Mouse (Mus musculus): ENCODE data around the gene Nkx2-2. TPM values are rescaled to one million over a fixed set of nuclear protein-coding genes. Genes with fewer than 3 reads are reported as not detected.

Gene Nkx2-2
- polyA plus RNA-seq, 1 experiment from 2014 or later = 1.2 TPM

DNA sequence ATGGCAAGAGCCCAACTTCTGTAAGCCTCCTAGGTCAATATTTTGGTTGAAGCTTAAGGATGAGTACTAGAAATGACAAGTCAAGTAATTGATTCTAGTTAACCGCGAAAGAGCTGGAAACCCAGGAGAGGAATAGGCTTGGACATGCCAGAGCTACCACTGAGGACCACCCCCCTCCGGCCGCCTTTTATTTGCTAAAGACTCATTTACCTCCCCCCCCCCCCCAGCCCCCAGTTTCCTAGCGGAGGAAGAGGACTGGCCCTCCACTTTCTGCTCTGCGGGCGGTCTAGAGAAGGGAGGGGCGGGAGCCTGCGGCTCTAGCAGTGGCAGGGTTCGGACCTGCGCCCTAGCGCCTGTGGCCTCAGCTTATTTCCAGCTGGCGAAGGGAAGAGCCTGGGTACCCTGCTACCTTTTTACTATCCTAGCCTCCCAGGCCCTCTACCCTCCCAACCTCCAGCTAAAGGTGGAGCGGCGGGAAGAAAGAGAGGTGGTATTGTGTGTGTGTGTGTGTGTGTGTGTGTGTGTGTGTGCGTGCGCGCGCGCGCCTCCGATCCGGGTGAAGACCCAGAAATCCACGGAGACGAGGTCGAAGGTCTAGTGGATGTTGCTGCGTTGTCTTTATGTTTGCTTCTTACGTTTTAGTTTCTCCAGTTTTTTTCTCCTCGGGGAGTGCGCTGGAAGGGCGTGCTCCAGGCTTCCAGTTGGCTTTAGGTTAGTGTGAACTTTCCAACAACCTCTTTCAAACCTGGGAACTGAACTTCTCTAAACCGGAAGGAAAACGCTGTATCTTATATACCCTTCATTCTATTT lies 6.8 kb downstream of the Nkx2-2 start:
- Histone ChIP-seq H3K4me3 (peak overlapping the region; percentile 31), H3K27ac (replicated peaks) (no peak overlapping the region), H3K27me3 (replicated peaks; ENCODE audit: low read depth, poor library complexity, severe bottlenecking) (peaks cover 100% of the 10 kb centered on the region), H3K9me3 (no peaks in the 10 kb centered on the region), H3K4me1 (peaks cover 29% of the 10 kb centered on the region), H3K36me3 (replicated peaks) (no peaks in the 10 kb centered on the region)
- DNase-seq (ENCODE audit: low spot score) = peak; percentile 60
- under 1% methylated on average over 33 of the region's 33 CpGs for WGBS

DNA sequence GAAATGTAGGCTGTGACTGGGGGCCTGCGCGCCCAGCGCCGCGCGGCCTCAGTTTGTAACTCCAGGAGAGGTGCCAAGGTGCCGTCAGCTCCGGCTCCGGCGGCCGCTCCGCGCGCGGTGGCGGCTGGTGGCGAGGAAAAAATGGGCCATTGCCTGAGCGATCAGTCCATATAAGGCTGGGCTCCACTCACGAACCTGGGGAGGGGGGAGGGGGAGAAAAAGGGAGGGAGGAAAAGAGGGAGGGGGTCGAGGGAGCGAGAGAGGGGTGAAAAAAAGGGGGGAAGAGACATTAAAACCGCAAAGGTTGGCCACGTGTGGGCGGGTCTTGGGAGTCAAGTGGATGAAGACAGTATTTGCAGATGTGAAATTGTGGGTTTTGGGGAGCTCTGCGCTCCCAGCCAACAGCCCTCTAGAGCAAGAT lies 7.8 kb downstream of the Nkx2-2 start:
- H3K4me1 ChIP-seq = peaks cover 30% of the 10 kb centered on the region
- peak; percentile 54 for DNase-seq (ENCODE audit: low spot score)
- WGBS = under 1% methylated on average over 24 of the region's 25 CpGs
- no peaks in the 10 kb centered on the region for H3K9me3 ChIP-seq
- peak overlapping the region; percentile 48 for H3K4me3 ChIP-seq
- H3K27ac ChIP-seq (replicated peaks) = no peak overlapping the region
- no peaks in the 10 kb centered on the region for H3K36me3 ChIP-seq (replicated peaks)
- H3K27me3 ChIP-seq (replicated peaks; ENCODE audit: low read depth, poor library complexity, severe bottlenecking) = peaks cover 100% of the 10 kb centered on the region

DNA sequence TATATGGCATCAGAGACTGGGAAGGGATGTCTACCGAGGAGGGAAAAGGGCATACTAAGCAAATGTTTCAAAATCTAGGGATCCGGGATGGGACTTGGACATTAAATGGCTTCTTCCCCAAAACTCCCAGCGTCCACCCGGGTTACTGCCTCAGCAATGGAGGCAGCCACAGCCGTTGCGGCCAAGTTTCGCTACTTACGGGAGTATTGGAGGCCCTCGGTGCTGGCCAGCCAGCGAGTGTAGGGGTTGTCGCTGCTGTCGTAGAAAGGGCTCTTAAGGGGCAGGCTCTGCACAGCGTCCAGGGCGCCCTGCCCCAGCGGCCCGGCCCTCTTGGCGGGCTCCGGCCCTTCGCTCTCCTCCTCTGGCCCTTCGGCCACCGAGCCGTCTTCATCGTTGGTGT lies 8.5 kb downstream of the Nkx2-2 start:
- Histone ChIP-seq H3K9me3 (no peaks in the 10 kb centered on the region), H3K4me3 (peak overlapping the region; percentile 48), H3K4me1 (peaks cover 37% of the 10 kb centered on the region), H3K27me3 (replicated peaks; ENCODE audit: low read depth, poor library complexity, severe bottlenecking) (peaks cover 100% of the 10 kb centered on the region), H3K27ac (replicated peaks) (peak overlapping the region; percentile 54), H3K36me3 (replicated peaks) (no peaks in the 10 kb centered on the region)
- WGBS = under 1% methylated on average over 23 of the region's 23 CpGs
- peak; percentile 64 for DNase-seq (ENCODE audit: low spot score)

DNA sequence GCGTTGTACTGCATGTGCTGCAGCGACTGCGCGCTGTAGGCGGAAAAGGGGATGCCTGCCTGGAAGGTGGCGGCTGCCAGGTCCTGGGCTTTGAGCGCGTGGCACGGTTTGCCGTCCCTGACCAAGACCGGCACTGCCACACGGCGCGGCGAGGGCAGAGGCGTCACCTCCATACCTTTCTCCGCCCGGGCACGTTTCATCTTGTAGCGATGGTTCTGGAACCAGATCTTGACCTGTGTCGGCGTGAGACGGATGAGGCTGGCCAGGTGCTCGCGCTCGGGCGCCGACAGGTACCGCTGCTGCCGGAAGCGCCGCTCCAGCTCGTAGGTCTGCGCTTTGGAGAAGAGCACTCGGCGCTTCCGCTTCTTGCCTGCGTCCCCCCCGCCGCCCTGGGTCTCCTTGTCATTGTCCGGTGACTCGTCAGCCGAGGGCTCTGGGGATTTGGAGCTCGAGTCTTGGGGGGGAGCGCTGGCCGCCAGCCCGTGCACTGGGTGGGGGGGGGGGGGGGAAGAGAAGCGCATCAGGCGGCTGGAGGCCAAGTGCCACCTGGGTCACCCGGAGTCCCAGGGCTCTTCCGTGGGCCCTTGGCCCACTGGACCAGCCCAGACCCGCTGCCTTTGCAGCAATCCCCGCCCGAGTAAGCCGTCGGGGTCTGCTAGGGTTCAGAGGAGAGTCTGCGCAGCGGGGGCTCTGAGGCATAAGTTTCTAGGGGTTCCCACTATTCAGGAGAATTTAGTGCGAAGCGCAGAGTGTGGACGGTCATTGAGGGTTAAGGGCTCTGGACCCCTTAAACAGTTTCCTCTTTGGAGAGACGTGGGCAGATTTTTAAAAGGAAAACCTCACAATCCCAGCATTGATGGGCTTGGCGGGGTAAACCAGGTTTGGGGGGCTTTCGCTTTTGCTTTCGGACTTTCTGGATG lies 9.7 kb downstream of the Nkx2-2 start:
- Histone ChIP-seq H3K4me1 (peaks cover 33% of the 10 kb centered on the region), H3K27me3 (replicated peaks; ENCODE audit: low read depth, poor library complexity, severe bottlenecking) (peaks cover 100% of the 10 kb centered on the region), H3K4me3 (peak overlapping the region; percentile 49), H3K9me3 (no peaks in the 10 kb centered on the region), H3K36me3 (replicated peaks) (no peaks in the 10 kb centered on the region), H3K27ac (replicated peaks) (peak overlapping the region; percentile 55)
- peak; percentile 59 for DNase-seq (ENCODE audit: low spot score)
- under 1% methylated on average over 65 of the region's 65 CpGs for WGBS

DNA sequence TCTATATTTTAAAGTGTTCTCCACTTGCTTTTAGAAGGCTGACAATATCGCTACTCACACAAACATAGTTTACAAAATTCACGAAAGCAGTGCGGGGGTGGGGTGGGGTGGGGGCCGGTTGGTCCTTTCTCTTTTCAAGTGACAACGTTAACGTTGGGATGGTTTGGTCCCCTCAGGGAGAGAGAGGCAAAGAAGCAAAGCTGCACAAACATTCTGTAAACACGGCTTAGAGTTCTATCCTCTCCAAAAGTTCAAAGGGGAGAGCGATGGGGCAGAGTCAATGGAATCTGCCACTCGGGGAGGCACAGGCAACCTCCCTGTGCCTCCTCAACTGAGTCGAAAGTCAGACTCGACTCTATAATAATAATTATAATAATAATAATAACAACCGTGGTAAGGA lies 10.5 kb downstream of the Nkx2-2 start:
- Histone ChIP-seq H3K4me1 (peaks cover 35% of the 10 kb centered on the region), H3K27me3 (replicated peaks; ENCODE audit: low read depth, poor library complexity, severe bottlenecking) (peaks cover 100% of the 10 kb centered on the region), H3K9me3 (no peaks in the 10 kb centered on the region), H3K27ac (replicated peaks) (0 out of 2 replicates have a peak overlapping the region, but pooled peaks have one; percentile 55), H3K4me3 (peak overlapping the region; percentile 49), H3K36me3 (replicated peaks) (no peaks in the 10 kb centered on the region)
- under 1% methylated on average over 12 of the region's 12 CpGs for WGBS
- peak; percentile 23 for DNase-seq (ENCODE audit: low spot score)

DNA sequence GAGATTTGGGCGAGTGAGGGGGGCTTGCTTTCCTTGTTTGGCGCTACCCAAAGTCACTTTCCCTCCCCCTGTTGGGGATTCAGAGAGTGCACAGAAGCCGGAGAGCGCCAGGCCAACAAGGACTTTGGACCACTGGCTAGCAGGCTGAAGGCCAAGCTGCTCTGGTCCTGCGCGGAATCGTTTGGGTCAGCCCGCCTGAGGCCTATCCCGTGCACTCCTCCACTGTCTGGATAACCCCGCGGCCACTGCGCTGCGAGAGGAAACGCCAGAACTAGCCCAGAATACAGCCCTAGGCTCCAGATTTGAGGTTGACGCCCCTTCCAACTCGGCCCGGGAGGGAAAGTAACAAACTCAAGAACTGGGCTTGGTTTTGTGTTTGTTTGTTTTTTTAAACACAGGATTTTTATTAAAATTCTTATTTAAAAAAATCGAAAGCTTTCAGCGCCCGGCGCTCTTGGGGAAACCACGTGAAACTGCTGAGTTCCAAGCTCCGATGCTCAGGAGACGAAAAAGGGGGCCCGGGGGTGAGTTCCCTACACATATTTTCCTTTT lies 11.3 kb downstream of the Nkx2-2 start:
- no peak for DNase-seq (ENCODE audit: low spot score)
- Histone ChIP-seq H3K4me3 (peak overlapping the region; percentile 49; the same call in 1 of the 2 replicates), H3K36me3 (replicated peaks) (no peaks in the 10 kb centered on the region), H3K9me3 (no peaks in the 10 kb centered on the region), H3K27me3 (replicated peaks; ENCODE audit: low read depth, poor library complexity, severe bottlenecking) (peaks cover 100% of the 10 kb centered on the region), H3K4me1 (peaks cover 38% of the 10 kb centered on the region), H3K27ac (replicated peaks) (peak overlapping the region; percentile 44; the same call in 1 of the 2 replicates)
- 2% methylated on average over 25 of the region's 25 CpGs for WGBS

DNA sequence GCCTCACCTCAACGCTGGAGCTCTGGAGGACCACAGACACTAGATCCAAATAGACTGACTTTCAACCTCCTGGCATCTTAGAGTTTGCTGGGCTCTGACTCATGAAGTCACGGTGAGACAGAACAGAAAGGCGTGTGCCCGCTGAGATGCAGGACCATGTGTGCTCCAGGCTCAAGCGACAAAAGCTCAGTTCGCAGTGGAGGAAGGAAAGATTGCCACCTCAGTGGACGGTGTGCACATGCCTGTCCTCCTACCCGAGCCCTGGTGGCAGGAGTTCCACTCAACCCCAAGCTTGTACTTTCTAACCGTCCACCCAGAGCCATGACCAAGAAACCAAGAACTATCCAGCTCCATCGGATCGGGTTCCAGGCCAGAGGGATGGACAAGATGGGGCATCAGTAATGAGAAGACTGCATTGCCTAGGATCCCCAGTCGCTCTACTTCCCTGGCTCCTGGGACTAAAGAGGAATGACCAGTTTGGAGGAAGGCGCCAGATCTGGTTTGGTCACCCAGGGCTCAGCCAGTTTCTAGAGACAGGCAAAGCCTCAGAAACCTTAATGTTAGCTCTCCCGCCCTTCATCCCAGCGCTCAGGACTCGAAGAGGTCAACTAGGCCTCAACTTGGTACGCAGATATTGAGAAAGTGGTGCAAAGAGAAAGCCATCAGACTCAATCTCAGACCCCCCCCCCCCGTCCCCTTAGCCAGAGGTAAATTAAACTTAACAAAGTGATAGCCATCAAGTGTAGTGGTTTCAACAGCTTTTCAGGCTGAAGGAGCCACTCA lies 11.9 kb downstream of the Nkx2-2 start:
- H3K36me3 ChIP-seq (replicated peaks) = no peaks in the 10 kb centered on the region
- DNase-seq (ENCODE audit: low spot score) = peak; percentile 52
- peaks cover 33% of the 10 kb centered on the region for H3K4me1 ChIP-seq
- peak overlapping the region; percentile 44; the same call in 1 of the 2 replicates for H3K27ac ChIP-seq (replicated peaks)
- H3K4me3 ChIP-seq = peak overlapping the region; percentile 49; the same call in 1 of the 2 replicates
- H3K27me3 ChIP-seq (replicated peaks; ENCODE audit: low read depth, poor library complexity, severe bottlenecking) = peaks cover 98% of the 10 kb centered on the region
- no peaks in the 10 kb centered on the region for H3K9me3 ChIP-seq
- WGBS = 5% methylated on average over 18 of the region's 18 CpGs

DNA sequence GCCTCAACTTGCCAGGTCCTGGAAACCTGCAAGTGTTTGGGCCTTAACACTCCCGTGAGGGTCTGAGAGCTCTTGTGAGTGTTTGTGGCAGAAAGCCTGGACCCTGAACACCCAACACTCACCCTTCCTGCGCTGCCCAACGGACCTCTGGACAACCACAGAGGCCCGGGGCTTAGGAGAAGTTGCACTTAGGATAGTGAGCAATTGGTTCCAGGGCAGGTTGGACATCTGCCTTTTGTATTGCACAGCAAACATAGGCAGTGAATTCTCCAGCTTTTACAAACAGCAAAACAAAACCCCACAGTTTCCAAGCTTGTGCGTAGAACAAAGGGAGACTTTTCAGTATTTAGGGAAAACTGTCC lies 12.8 kb downstream of the Nkx2-2 start:
- H3K36me3 ChIP-seq (replicated peaks) = no peaks in the 10 kb centered on the region

DNA sequence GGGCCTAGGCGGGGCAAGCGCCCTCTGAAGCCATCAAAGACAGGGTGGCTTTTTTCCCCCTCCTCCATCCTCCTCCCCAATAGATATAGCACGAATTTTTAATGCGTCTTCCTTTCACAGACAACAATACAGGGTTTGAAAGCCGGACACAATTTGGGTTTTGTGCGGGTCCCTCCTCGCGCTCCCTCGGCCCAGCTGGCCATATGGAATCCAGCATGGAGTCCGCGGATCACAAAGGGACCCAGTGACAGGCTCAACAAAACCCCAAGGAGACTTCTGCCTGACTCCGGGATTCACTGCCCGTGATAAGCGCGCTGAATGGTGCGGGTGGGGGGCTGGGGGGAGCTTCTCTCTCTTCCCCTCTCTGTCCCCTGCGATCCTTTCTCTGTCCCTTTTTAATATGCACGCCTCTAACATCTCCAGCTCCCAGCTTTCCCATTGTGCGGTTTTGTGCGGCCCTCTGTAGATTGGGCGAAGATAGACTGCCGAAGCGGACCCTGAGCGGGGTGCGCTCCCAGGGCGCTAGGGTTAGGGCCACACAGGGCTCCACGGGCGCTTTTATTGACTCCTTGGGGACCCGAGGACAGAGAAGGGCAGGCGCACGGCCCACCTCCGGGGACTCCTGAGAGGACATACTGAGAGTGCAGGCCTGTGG lies 13.3 kb downstream of the Nkx2-2 start:
- Histone ChIP-seq H3K27ac (replicated peaks) (0 out of 2 replicates have a peak overlapping the region, but pooled peaks have one; percentile 5), H3K27me3 (replicated peaks; ENCODE audit: low read depth, poor library complexity, severe bottlenecking) (peaks cover 98% of the 10 kb centered on the region), H3K4me3 (peak overlapping the region; percentile 32; the same call in 1 of the 2 replicates), H3K9me3 (no peaks in the 10 kb centered on the region), H3K36me3 (replicated peaks) (no peaks in the 10 kb centered on the region), H3K4me1 (peaks cover 28% of the 10 kb centered on the region)
- WGBS = 3% methylated on average over 32 of the region's 32 CpGs
- peak; percentile 56 for DNase-seq (ENCODE audit: low spot score)

More for the DNA sequence above, 12.8 kb downstream of the Nkx2-2 start:
- Histone ChIP-seq H3K9me3 (no peaks in the 10 kb centered on the region), H3K4me1 (peaks cover 31% of the 10 kb centered on the region), H3K27me3 (replicated peaks; ENCODE audit: low read depth, poor library complexity, severe bottlenecking) (peaks cover 98% of the 10 kb centered on the region), H3K4me3 (peak overlapping the region; percentile 49; the same call in 1 of the 2 replicates), H3K27ac (replicated peaks) (0 out of 2 replicates have a peak overlapping the region, but pooled peaks have one; percentile 5)
- peak; percentile 39 for DNase-seq (ENCODE audit: low spot score)
- WGBS = 3% methylated on average over 5 of the region's 5 CpGs

DNA sequence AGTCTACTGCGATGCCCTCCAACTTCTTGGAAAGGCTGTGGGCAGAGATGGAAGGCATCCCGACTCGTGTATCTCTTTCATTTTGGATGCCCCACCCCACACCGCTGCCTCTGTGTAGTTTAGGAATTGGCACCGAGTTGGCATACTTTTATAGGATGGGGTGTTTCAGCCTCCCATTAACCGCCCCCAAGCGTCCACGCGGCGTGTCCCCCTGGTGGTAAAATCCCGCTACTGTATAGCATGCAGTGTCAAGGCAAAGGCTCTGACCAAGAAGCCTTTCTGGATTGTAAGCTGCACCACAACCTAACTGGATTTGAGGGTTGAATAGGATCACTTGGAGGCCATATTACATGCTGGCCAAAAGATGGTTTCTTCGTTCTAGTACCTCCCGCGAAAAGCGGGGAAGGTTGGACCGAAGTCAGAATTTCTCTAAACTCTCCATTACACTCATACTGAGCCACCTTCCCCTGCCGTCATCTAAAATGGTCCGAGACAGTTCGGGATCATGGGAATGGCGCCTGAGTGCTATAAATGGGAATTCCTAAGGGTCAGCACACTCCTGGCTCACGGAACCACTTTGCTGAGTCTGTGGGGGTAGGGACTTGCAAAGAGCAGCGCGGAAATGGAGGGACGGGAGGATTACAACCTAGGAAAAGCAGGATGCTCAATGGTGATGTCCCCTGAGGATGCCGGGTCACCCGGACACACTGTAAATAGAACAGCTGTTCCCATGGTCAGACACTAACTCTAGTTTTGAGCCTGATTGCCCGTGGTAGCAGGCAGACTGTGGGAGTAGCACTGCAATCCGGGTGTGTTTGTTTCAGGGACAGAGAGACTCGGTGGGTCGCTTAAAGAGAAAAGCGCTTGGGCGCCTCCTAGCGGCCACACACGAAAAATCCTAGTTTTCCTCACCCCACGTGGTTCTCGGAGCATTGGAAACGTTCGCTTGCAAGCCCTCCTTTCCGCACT lies 15.7 kb downstream of the Nkx2-2 start:
- Histone ChIP-seq H3K27ac (replicated peaks) (no peak overlapping the region), H3K36me3 (replicated peaks) (no peaks in the 10 kb centered on the region), H3K4me1 (peaks cover 15% of the 10 kb centered on the region), H3K9me3 (no peaks in the 10 kb centered on the region), H3K27me3 (replicated peaks; ENCODE audit: low read depth, poor library complexity, severe bottlenecking) (peaks cover 98% of the 10 kb centered on the region), H3K4me3 (peak overlapping the region; percentile 49)
- 1% methylated on average over 39 of the region's 39 CpGs for WGBS
- DNase-seq (ENCODE audit: low spot score) = peak; percentile 87

All from embryonic facial prominence, embryonic 10.5 days (tissue).